Mouse (Mus musculus) heart, adult 2 months (tissue): ENCODE measurements around the gene Dnmbp.

Experiments used
- CTCF ChIP-seq: fragments of 200-600 bp; IDR thresholded peaks from 2 replicates; pipeline ENCODE4 v1.8.1; 2022; ENCODE audit warnings: antibody characterized with exemption, mild to moderate bottlenecking, moderate library complexity
- EP300 ChIP-seq: fragments of 200-500 bp; IDR thresholded peaks from 2 replicates; pipeline ENCODE4 v1.6.1; 2011; ENCODE audit warnings: low read depth, low read length, control low read depth; ENCODE audit not compliant: insufficient read depth
- POLR2A ChIP-seq: fragments of 200-500 bp; IDR thresholded peaks from 2 replicates; pipeline ENCODE4 v1.6.1; 2011; ENCODE audit warnings: mild to moderate bottlenecking, low read depth, low read length, control low read depth; ENCODE audit not compliant: insufficient read depth

DNA sequence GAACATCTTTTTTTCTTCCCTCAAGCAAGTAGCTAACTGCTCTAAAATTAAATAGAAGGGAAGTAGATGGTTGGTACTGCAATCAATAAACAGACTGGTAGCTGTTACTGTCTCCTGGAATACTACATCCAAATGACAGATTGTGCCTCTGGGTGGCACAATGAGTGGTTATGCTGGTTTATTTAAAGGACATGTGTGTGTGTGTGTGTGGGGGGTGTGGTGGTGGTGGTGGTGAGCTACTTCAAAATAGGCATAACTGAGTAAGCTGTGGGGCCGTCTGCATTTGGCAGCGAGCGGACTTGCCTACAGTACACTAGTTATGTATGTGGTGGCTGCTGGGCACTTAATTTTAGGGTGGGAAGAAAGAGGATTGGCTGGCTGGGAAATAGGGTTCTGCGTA, 17.9 kb upstream of the Dnmbp start:
- TF ChIP-seq POLR2A (no peak), CTCF (no peak), EP300 (no peak)
